Mouse (Mus musculus) CH12.LX (cell line): ENCODE measurements around the gene Agpat2.

Experiments used
- CHD1 ChIP-seq: IDR thresholded peaks from 2 replicates; pipeline ENCODE4 v1.6.1; 2012; ENCODE audit warnings: low read depth, low read length, improper control_type of control experiment, inconsistent platforms
- CTCF ChIP-seq, 2 experiments: IDR thresholded peaks in 1 of 2; conservative IDR thresholded peaks in 1 of 2; 2 replicates each; pipeline ENCODE4 v1.5.1; 2011 to 2012; ENCODE audit warnings: low read depth in 2 of 2, low read length in 2 of 2, improper control_type of control experiment in 1 of 2, inconsistent platforms in 1 of 2, mild to moderate bottlenecking in 1 of 2, moderate library complexity in 1 of 2
- PAX5 ChIP-seq: IDR thresholded peaks from 2 replicates; pipeline ENCODE4 v1.6.1; 2012; ENCODE audit warnings: low read length, inconsistent platforms, mixed read lengths
- POLR2A ChIP-seq: IDR thresholded peaks from 2 replicates; pipeline ENCODE4 v1.6.1; 2011; ENCODE audit warnings: low read depth, mild to moderate bottlenecking, improper control_type of control experiment, low read length
- POLR2AphosphoS2 ChIP-seq: IDR thresholded peaks from 2 replicates; pipeline ENCODE4 v1.6.1; 2011; ENCODE audit warnings: low read depth, low read length, improper control_type of control experiment
- TBP ChIP-seq: conservative IDR thresholded peaks from 2 replicates; pipeline ENCODE4 v1.6.1; 2011; ENCODE audit warnings: low read depth, low read length, improper control_type of control experiment
- USF1 ChIP-seq: IDR thresholded peaks from 2 replicates; pipeline ENCODE4 v1.6.1; 2014; ENCODE audit warnings: low read depth, mild to moderate bottlenecking, inconsistent platforms, low read length, improper control_type of control experiment
- ZMIZ1 ChIP-seq: IDR thresholded peaks from 2 replicates; pipeline ENCODE4 v1.6.1; 2012; ENCODE audit warnings: low read depth, mild to moderate bottlenecking, inconsistent platforms, low read length, improper control_type of control experiment

- no peak for TF ChIP-seq CTCF (conservative IDR thresholded peaks at IDR 0.05 in 1 of 2, IDR thresholded peaks at IDR 0.05 in 1 of 2; ENCODE audit: low read depth in 2 of 2, low read length in 2 of 2)
- no peak for TF ChIP-seq TBP
- no peak for TF ChIP-seq CHD1
- no peak for TF ChIP-seq ZMIZ1
- TF ChIP-seq PAX5: no peak
- no peak for TF ChIP-seq POLR2A
- no peak for TF ChIP-seq POLR2AphosphoS2
- no peak for TF ChIP-seq USF1
These were observed 49.1 kb downstream of the Agpat2 start for GRCm38 (mm10) chr2:26555076-26555475.
